Mouse (Mus musculus) midbrain, embryonic 15.5 days (tissue): ENCODE measurements around the gene Col6a4. TPM values are rescaled to one million over a fixed set of nuclear protein-coding genes. Genes with fewer than 3 reads are reported as not detected.

ENCODE experiments used
- ATAC-seq: fragments of 200-750 bp; cut with Nextera tagmentation; replicated peaks from 2 replicates; pipeline ENCODE4 v1.8.0; 2017; ENCODE audit warnings: moderate TSS enrichment
- H3K27ac ChIP-seq: fragments of 300-500 bp; sonication (generic); 2 replicates; pipeline ENCODE4 v1.5.1; 2015; ENCODE audit warnings: mild to moderate bottlenecking, inconsistent platforms
- H3K27me3 ChIP-seq: fragments of 300-500 bp; sonication (generic); replicated peaks from 2 replicates; pipeline ENCODE4 v1.6.1; 2015; ENCODE audit warnings: inconsistent platforms
- H3K36me3 ChIP-seq: fragments of 300-500 bp; sonication (generic); replicated peaks from 2 replicates; pipeline ENCODE4 v1.6.1; 2015; ENCODE audit warnings: inconsistent platforms
- H3K4me1 ChIP-seq: fragments of 300-500 bp; sonication (generic); 2 replicates; pipeline ENCODE4 v1.6.1; 2015; ENCODE audit warnings: inconsistent platforms
- H3K4me2 ChIP-seq: fragments of 300-500 bp; sonication (generic); 2 replicates; pipeline ENCODE4 v1.6.1; 2015; ENCODE audit warnings: inconsistent platforms, mild to moderate bottlenecking, moderate library complexity
- H3K4me3 ChIP-seq: fragments of 300-500 bp; sonication (generic); 2 replicates; pipeline ENCODE4 v1.5.1; 2015; ENCODE audit warnings: mild to moderate bottlenecking, inconsistent platforms
- H3K9ac ChIP-seq: fragments of 300-500 bp; sonication (generic); 2 replicates; pipeline ENCODE4 v1.6.1; 2015; ENCODE audit warnings: mild to moderate bottlenecking, inconsistent platforms
- H3K9me3 ChIP-seq: fragments of 300-500 bp; sonication (generic); 2 replicates; pipeline ENCODE4 v1.6.1; 2016; ENCODE audit warnings: inconsistent platforms
- WGBS: fragments of 180-500 bp; shearing (Covaris S2); methylation state at CpG from one replicate; pipeline ENCODE4 v1.1.7; 2015; ENCODE audit warnings: mixed read lengths; 5-methylcytosine and 5-hydroxymethylcytosine counted together
- polyA plus RNA-seq: library from polyadenylated mRNA; unstranded; fragments of >200 nt; fragmentation: Nextera tagmentation; extraction: Ambion mirVana; gene quantifications from 2 replicates; pipeline ENCODE4 v1.2.1, GENCODE M21; 2015

The Col6a4 gene
- 1.8 TPM in 2 replicates for polyA plus RNA-seq

- H3K9me3 ChIP-seq: no peaks in the 10 kb centered on the region
- H3K36me3 ChIP-seq: no peaks in the 10 kb centered on the region
- H3K4me3 ChIP-seq: no peak within 1 kb of the TSS
- H3K4me1 ChIP-seq: peaks cover 15% of the 10 kb centered on the region
- H3K9ac ChIP-seq: no peak within 1 kb of the TSS
- no peaks in the 10 kb centered on the region for H3K27me3 ChIP-seq
- no peak for ATAC-seq
- WGBS: 73% methylated on average over 7 of the region's 7 CpGs
- H3K27ac ChIP-seq: no peak within 1 kb of the TSS
- no peak within 1 kb of the TSS for H3K4me2 ChIP-seq
Measured at GRCm38 (mm10) chr9:106096683-106097082, at the start of gene Col6a4. Gene Col6a4 (minus strand): TSS chr9:106096783.

DNA sequence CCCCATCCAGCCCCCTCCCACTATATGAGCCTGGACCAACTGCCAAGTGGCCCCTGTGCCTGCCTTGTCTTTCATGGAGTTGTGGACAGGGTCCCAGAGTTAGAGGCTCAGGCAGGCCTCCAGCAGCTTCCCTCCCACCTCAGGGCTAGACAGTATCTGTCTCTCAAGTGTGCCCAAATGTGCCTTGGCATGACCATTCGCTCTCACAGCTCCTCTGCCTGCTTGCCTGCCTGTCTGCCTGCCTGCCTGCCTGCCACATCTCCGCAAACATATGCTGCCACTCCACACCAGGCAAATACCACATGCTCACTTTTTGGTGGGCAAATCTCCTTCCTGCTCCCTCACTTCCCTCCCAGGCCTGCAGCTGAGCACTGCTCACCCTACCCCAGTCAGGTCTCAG is 49.0 kb upstream of the Col6a4 start:
- no peaks in the 10 kb centered on the region for H3K9me3 ChIP-seq
- H3K4me1 ChIP-seq: peaks cover 30% of the 10 kb centered on the region
- no peak overlapping the region for H3K27ac ChIP-seq
- WGBS: 88% methylated on average over 2 of the region's 2 CpGs
- no peak overlapping the region for H3K9ac ChIP-seq
- no peak overlapping the region for H3K4me3 ChIP-seq
- no peak for ATAC-seq
- H3K36me3 ChIP-seq: no peaks in the 10 kb centered on the region
- H3K4me2 ChIP-seq: no peak overlapping the region
- H3K27me3 ChIP-seq: no peaks in the 10 kb centered on the region

DNA sequence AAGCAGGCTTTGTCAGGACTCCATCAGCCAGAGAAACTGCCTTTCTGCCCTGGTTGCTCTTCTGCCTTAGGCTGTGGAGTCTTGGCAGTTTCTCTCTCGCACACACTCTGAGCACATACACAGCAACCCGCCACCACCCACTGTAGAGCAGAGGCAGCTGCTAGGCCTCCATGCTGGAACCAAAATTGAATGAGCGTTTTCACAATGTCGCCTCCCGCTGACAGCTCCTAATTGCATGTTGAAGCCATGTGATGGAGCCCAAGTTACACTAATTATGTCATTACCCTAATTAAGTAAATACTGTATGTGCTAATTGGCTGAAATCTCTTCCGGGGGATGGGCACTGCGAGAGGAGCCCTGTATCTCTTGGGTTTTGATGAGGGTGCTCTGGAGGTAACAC is 47.6 kb upstream of the Col6a4 start:
- H3K9ac ChIP-seq: no peak overlapping the region
- 71% methylated on average over 7 of the region's 7 CpGs for WGBS
- H3K27ac ChIP-seq: no peak overlapping the region
- H3K4me3 ChIP-seq: no peak overlapping the region
- no peak for ATAC-seq
- no peaks in the 10 kb centered on the region for H3K9me3 ChIP-seq
- no peak overlapping the region for H3K4me2 ChIP-seq
- H3K27me3 ChIP-seq: no peaks in the 10 kb centered on the region
- H3K4me1 ChIP-seq: peaks cover 25% of the 10 kb centered on the region
- no peaks in the 10 kb centered on the region for H3K36me3 ChIP-seq

DNA sequence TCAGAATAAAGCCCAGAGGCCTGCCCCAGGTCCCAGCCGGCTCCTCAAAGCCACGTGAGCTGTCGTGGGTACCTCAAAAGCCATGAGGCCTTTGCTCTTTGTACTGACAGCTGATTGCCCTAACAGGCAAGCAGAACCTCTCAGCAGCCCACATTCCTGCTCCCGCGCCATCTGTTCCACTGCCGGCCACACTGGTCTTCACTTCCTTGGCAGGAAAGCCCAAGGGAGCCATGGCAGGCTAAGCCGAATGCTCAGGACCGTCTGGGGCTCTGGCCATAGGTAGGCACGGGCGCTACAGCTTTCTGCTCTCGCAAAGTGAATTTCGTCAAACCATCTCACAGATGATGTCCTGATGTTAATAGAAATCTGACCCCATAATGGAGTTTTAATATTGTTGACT is 45.4 kb upstream of the Col6a4 start:
- ATAC-seq: no peak
- H3K9ac ChIP-seq: no peak overlapping the region
- H3K4me2 ChIP-seq: no peak overlapping the region
- H3K36me3 ChIP-seq: no peaks in the 10 kb centered on the region
- H3K27me3 ChIP-seq: no peaks in the 10 kb centered on the region
- H3K4me1 ChIP-seq: peaks cover 15% of the 10 kb centered on the region
- 50% methylated on average over 12 of the region's 12 CpGs for WGBS
- 0 out of 2 replicates have a peak overlapping the region, but pooled peaks have one; percentile 12 for H3K27ac ChIP-seq
- H3K9me3 ChIP-seq: no peaks in the 10 kb centered on the region
- H3K4me3 ChIP-seq: no peak overlapping the region

DNA sequence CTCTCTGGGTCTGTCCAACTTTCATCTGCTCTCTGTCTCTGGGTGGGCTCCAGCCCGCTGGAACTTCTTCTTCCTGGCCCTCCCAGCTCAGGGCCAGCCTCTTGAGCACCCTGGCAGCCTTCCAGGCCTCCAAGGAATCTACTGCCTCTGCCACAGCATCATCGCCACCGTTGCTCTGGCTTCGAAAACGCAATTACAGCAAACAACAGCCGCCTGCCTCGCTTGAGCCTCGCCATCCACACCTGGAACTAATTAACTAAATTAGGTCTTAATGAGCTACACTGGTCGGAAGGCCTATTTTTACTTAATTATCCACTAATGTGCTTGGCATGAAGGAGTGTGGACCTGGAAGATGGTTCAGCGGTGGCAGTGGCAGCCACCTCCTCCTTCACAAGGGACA is 43.2 kb upstream of the Col6a4 start:
- no peak overlapping the region for H3K9ac ChIP-seq
- H3K36me3 ChIP-seq: no peaks in the 10 kb centered on the region
- no peak overlapping the region for H3K27ac ChIP-seq
- H3K27me3 ChIP-seq: no peaks in the 10 kb centered on the region
- peaks cover 12% of the 10 kb centered on the region; the same call in 1 of the 2 replicates for H3K4me1 ChIP-seq
- 45% methylated on average over 10 of the region's 10 CpGs for WGBS
- no peaks in the 10 kb centered on the region for H3K9me3 ChIP-seq
- H3K4me2 ChIP-seq: no peak overlapping the region
- no peak overlapping the region for H3K4me3 ChIP-seq
- peak; percentile 43; the same call in 1 of the 2 replicates for ATAC-seq

DNA sequence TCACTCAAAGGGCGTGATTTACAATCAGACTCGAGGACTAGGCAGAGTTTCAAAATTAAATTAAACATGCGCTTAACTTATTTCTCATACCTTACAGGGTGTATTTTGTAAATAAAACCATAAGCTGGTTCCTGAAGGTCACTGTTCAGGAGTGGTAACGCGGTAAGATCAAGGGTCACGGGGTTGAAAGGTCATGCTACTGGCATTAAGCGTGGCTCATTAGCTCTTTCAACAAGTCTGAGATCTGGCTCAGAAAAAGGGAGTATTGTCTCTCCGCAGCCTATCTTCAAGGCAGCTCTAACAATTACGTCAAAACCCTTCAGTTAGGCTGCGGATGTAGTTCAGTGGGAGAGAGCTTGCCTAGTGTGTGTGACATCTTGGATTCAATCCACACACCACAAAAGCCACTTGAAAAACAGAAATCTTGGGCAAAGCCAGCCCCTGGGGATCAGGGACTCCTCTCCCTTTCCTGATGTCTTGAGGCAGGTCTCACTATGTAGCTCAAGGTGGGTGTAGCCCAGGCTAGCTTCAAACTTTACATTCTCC is 41.2 kb upstream of the Col6a4 start:
- ATAC-seq: no peak
- 38% methylated on average over 10 of the region's 10 CpGs for WGBS
- Histone ChIP-seq H3K4me1 (peaks cover 12% of the 10 kb centered on the region; the same call in 1 of the 2 replicates), H3K4me2 (no peak overlapping the region), H3K27me3 (no peaks in the 10 kb centered on the region), H3K9ac (no peak overlapping the region), H3K9me3 (no peaks in the 10 kb centered on the region), H3K36me3 (no peaks in the 10 kb centered on the region), H3K4me3 (no peak overlapping the region), H3K27ac (no peak overlapping the region)

- no peaks in the 10 kb centered on the region for H3K27me3 ChIP-seq
- H3K4me1 ChIP-seq: peaks cover 19% of the 10 kb centered on the region
- H3K4me3 ChIP-seq: no peak overlapping the region
- WGBS: 81% methylated on average over 7 of the region's 7 CpGs
- no peak overlapping the region for H3K27ac ChIP-seq
- no peaks in the 10 kb centered on the region for H3K9me3 ChIP-seq
- ATAC-seq: no peak
- H3K9ac ChIP-seq: no peak overlapping the region
- no peaks in the 10 kb centered on the region for H3K36me3 ChIP-seq
- H3K4me2 ChIP-seq: no peak overlapping the region
Measured at GRCm38 (mm10) chr9:106130250-106130649, 33.7 kb upstream of the Col6a4 start.

- Histone ChIP-seq H3K4me2 (no peak overlapping the region), H3K36me3 (no peaks in the 10 kb centered on the region), H3K27me3 (no peaks in the 10 kb centered on the region), H3K27ac (no peak overlapping the region), H3K4me1 (peaks cover 19% of the 10 kb centered on the region), H3K9ac (no peak overlapping the region), H3K9me3 (no peaks in the 10 kb centered on the region), H3K4me3 (no peak overlapping the region)
- no peak for ATAC-seq
- WGBS: 84% methylated on average over 2 of the region's 2 CpGs
Measured at GRCm38 (mm10) chr9:106129072-106129471, 32.5 kb upstream of the Col6a4 start.

DNA sequence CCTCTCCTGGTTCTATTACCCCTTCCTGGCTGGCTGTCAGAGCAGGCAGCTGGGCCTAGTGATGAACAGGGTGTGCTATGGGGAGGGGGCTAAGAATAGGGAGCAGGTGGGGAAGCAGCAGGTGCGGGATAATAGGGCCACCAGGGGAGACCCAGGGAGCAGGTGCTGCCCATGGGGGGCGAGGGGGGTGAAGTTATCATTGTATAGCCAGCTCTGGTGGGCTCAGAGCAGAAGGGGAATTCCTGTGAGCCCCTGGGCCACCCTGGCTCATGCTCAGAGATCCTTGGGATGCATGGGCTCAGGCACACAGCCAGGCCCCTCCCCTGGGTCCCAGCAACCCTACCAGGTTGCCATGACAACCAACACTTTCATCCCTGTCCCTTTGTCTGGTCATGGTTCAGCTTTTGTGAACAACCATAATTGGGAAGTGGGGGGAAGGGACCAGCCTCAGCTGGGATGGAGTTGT is 30.2 kb upstream of the Col6a4 start:
- Histone ChIP-seq H3K36me3 (no peaks in the 10 kb centered on the region), H3K27me3 (no peaks in the 10 kb centered on the region), H3K27ac (peak overlapping the region; percentile 83), H3K9ac (peak overlapping the region; percentile 8; the same call in 1 of the 2 replicates), H3K4me1 (peaks cover 19% of the 10 kb centered on the region), H3K4me3 (no peak overlapping the region), H3K9me3 (no peaks in the 10 kb centered on the region), H3K4me2 (peak overlapping the region; percentile 8; the same call in 1 of the 2 replicates)
- WGBS: 0% methylated on average over 2 of the region's 2 CpGs
- ATAC-seq: peak; percentile 93

- WGBS: 49% methylated on average over 4 of the region's 4 CpGs
- Histone ChIP-seq H3K27ac (no peak overlapping the region), H3K9ac (no peak overlapping the region), H3K9me3 (no peaks in the 10 kb centered on the region), H3K4me2 (no peak overlapping the region), H3K36me3 (no peaks in the 10 kb centered on the region), H3K4me3 (no peak overlapping the region), H3K4me1 (peaks cover 23% of the 10 kb centered on the region), H3K27me3 (no peaks in the 10 kb centered on the region)
- ATAC-seq: no peak
Measured at GRCm38 (mm10) chr9:106123599-106123998, 27.0 kb upstream of the Col6a4 start.

DNA sequence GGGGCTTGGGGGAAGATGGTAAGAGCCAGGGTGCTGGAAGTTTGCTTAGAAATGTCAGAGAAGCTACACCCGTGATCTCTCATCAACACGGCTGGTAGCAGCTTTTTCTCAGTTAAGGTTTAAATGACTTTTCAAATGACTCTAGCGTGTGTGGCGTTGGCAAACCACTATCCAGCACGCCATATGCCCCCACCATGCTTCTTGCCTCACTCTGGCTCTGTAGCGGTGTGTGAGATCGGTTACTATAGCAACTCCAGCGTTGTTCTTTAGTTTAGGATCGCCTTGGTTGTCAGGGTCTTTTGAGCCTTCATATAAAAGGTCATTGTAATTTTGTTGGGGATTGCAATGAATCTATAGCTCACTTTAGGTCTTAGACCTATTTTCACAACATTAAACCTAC is 22.5 kb upstream of the Col6a4 start:
- WGBS: 41% methylated on average over 9 of the region's 9 CpGs
- no peak for ATAC-seq
- Histone ChIP-seq H3K4me2 (no peak overlapping the region), H3K4me3 (no peak overlapping the region), H3K9ac (no peak overlapping the region), H3K27me3 (0 out of 2 replicates have a peak, but pooled peaks cover 4% of the 10 kb centered on the region), H3K27ac (no peak overlapping the region), H3K4me1 (peaks cover 9% of the 10 kb centered on the region), H3K36me3 (no peaks in the 10 kb centered on the region), H3K9me3 (no peaks in the 10 kb centered on the region)

GRCm38 (mm10) chr9:106115801-106116424 is 19.3 kb upstream of the Col6a4 start:
- Histone ChIP-seq H3K9ac (no peak overlapping the region), H3K9me3 (no peaks in the 10 kb centered on the region), H3K27ac (peak overlapping the region; percentile 60), H3K27me3 (0 out of 2 replicates have a peak, but pooled peaks cover 5% of the 10 kb centered on the region), H3K4me3 (0 out of 2 replicates have a peak overlapping the region, but pooled peaks have one; percentile 9), H3K4me1 (peaks cover 13% of the 10 kb centered on the region), H3K4me2 (peak overlapping the region; percentile 42), H3K36me3 (no peaks in the 10 kb centered on the region)
- 22% methylated on average over 13 of the region's 13 CpGs for WGBS
- peak; percentile 81 for ATAC-seq
